Mouse (Mus musculus) left cerebral cortex, postnatal 25 days (tissue): ENCODE measurements at regions not wholly inside any gene's neighbourhood (a gene's known extent, or its start where the extent isn't known, plus 50 kb on each side); places are given as distances from the start of the nearest gene placed in this dataset.
A peak's percentile ranks its signal among the peaks of the same experiment; 100 is the strongest.

Experiments
- DNase-seq, 2 experiments: peaks; one replicate each; pipeline ENCODE4 v3.0.0; 2022; ENCODE audit warnings: low spot score in 2 of 2, mixed read lengths in 1 of 2
- intact Hi-C: fragments of 180-260 bp; cut with DNase I; formaldehyde crosslinking; loops from one replicate; pipeline ENCODE4 v1.15.1; 2025

GRCm38 (mm10) chrX:19597302-19597701 is 116.2 kb upstream of the Tex13c3 start:
- intact Hi-C loops = no loop called here
- DNase-seq = peak in 1 of 2 experiments; percentile 64

DNA sequence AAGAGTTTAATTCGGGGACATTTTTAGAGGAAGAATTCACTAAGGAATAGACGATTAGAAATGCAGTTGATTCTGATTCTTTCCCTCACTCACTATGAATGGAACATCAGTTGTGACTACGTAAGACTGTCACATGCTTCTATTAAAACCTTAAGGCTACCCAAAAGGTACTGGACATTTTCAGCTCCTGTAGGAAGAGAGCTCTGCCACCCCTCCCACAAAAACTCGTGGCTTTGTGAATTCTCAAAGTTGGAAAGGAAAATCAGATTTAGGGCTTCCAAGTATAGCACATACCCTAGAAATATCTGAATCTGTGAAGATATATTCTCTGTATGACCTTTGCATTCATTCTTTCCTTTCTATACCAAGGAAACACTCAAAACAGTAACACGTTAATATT is 74.8 kb upstream of the Tex13c3 start:
- intact Hi-C loops = no loop called here
- peak; percentile 1 to 65 for DNase-seq
